Mouse (Mus musculus): ENCODE results near the gene Hbb-bh1.

DNA sequence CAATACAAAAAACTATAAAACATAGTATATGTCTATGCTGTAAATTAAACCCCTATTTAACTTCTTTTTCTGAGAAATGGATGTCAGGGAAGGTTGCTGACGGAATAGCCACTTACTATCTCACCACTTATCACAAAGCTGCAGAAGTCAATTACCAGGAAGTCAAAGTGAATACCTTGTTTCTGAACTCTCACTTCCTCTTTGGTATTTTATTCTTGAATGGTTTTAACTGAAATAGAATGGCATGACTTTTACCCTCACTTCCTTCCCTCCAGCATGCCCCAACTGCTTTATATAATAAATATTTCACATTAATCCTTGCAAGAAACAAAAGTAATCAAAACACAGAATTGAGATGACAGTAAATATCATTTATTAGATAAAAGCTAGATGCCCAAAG, 30.8 kb downstream of the Hbb-bh1 start:
- TF ChIP-seq POLR2A (IDR thresholded peaks at IDR 0.05; ENCODE audit: borderline replicate concordance, extremely low read depth, insufficient read depth, insufficient read length, poor library complexity, severe bottlenecking) (no peak), CTCF (IDR thresholded peaks at IDR 0.05; ENCODE audit: borderline replicate concordance, extremely low read depth, insufficient read depth, insufficient read length) (no peak)
